Mouse (Mus musculus): ENCODE measurements around the gene Os9. TPM values are rescaled to one million over a fixed set of nuclear protein-coding genes. Genes with fewer than 3 reads are reported as not detected.

The Os9 gene
- total and polyA plus RNA-seq, 3 experiments: 55.4 to 126 (median 99.7) TPM

GRCm38 (mm10) chr10:127150471-127150872, 29.5 kb upstream of the Os9 start:
- no peaks in the 10 kb centered on the region for H3K36me3 ChIP-seq (replicated peaks)
- TF ChIP-seq GATA1 (IDR thresholded peaks at IDR 0.05; ENCODE audit: borderline replicate concordance, low read length) (no peak), TAL1 (conservative IDR thresholded peaks at IDR 0.05; ENCODE audit: low read depth, low read length) (no peak), POLR2AphosphoS5 (IDR thresholded peaks at IDR 0.05; ENCODE audit: insufficient replicate concordance, low read depth, low read length) (no peak), GATA2 (IDR thresholded peaks at IDR 0.05; ENCODE audit: borderline replicate concordance, low read depth, low read length) (no peak), CTCF (IDR thresholded peaks at IDR 0.05; ENCODE audit: low read depth, low read length) (no peak)
- no peak for ATAC-seq (ENCODE audit: extremely low read depth, insufficient number of reproducible peaks, low FRiP score, poor library complexity, severe bottlenecking)
- no peak for DNase-seq (ENCODE audit: low spot score)
- peaks cover 8% of the 10 kb centered on the region for H3K9me3 ChIP-seq (replicated peaks)
- H3K4me3 ChIP-seq (ENCODE audit: low read depth, low read length): no peak overlapping the region
- H3K4me1 ChIP-seq (ENCODE audit: insufficient read depth, low read depth, low read length): peaks cover 4% of the 10 kb centered on the region; the same call in 1 of the 2 replicates
- no peaks in the 10 kb centered on the region for H3K27me3 ChIP-seq (ENCODE audit: insufficient read depth, low read length)

- no peak for ATAC-seq (ENCODE audit: extremely low read depth, insufficient number of reproducible peaks, low FRiP score, poor library complexity, severe bottlenecking)
- H3K4me1 ChIP-seq (ENCODE audit: insufficient read depth, low read depth, low read length): peaks cover 9% of the 10 kb centered on the region; the same call in 1 of the 2 replicates
Observed at GRCm38 (mm10) chr10:127147135-127147534, 26.2 kb upstream of the Os9 start.

GRCm38 (mm10) chr10:127145303-127145702, 24.4 kb upstream of the Os9 start:
- Histone ChIP-seq H3K4me1 (ENCODE audit: insufficient read depth, low read depth, low read length) (peaks cover 13% of the 10 kb centered on the region; the same call in 1 of the 2 replicates), H3K9me3 (replicated peaks) (no peaks in the 10 kb centered on the region), H3K36me3 (replicated peaks) (no peaks in the 10 kb centered on the region), H3K4me3 (ENCODE audit: low read depth, low read length) (no peak overlapping the region), H3K27me3 (ENCODE audit: insufficient read depth, low read length) (no peaks in the 10 kb centered on the region; the same call in 1 of the 2 replicates)
- ATAC-seq (ENCODE audit: extremely low read depth, insufficient number of reproducible peaks, low FRiP score, poor library complexity, severe bottlenecking) (no peak), DNase-seq (ENCODE audit: low spot score) (no peak)
- TF ChIP-seq GATA1 (IDR thresholded peaks at IDR 0.05; ENCODE audit: borderline replicate concordance, low read length) (no peak), TAL1 (conservative IDR thresholded peaks at IDR 0.05; ENCODE audit: low read depth, low read length) (no peak), GATA2 (IDR thresholded peaks at IDR 0.05; ENCODE audit: borderline replicate concordance, low read depth, low read length) (no peak), POLR2AphosphoS5 (IDR thresholded peaks at IDR 0.05; ENCODE audit: insufficient replicate concordance, low read depth, low read length) (no peak)

More at GRCm38 (mm10) chr10:127147135-127147534, 26.2 kb upstream of the Os9 start:
- TF ChIP-seq CTCF (IDR thresholded peaks at IDR 0.05; ENCODE audit: low read depth, low read length) (no peak), POLR2AphosphoS5 (IDR thresholded peaks at IDR 0.05; ENCODE audit: insufficient replicate concordance, low read depth, low read length) (no peak), GATA1 (IDR thresholded peaks at IDR 0.05; ENCODE audit: borderline replicate concordance, low read length) (no peak), TAL1 (conservative IDR thresholded peaks at IDR 0.05; ENCODE audit: low read depth, low read length) (no peak), GATA2 (IDR thresholded peaks at IDR 0.05; ENCODE audit: borderline replicate concordance, low read depth, low read length) (no peak)
- H3K4me3 ChIP-seq (ENCODE audit: low read depth, low read length): no peak overlapping the region
- peaks cover under 1% of the 10 kb centered on the region for H3K9me3 ChIP-seq (replicated peaks)
- no peak for DNase-seq (ENCODE audit: low spot score)
- H3K36me3 ChIP-seq (replicated peaks): no peaks in the 10 kb centered on the region
- H3K27me3 ChIP-seq (ENCODE audit: insufficient read depth, low read length): no peaks in the 10 kb centered on the region

- no peak for DNase-seq (ENCODE audit: low spot score)
- Histone ChIP-seq H3K4me3 (ENCODE audit: low read depth, low read length) (no peak overlapping the region), H3K4me1 (ENCODE audit: insufficient read depth, low read depth, low read length) (peaks cover 13% of the 10 kb centered on the region; the same call in 1 of the 2 replicates), H3K27me3 (ENCODE audit: insufficient read depth, low read length) (no peaks in the 10 kb centered on the region; the same call in 1 of the 2 replicates), H3K36me3 (replicated peaks) (no peaks in the 10 kb centered on the region), H3K9me3 (replicated peaks) (no peaks in the 10 kb centered on the region)
- ATAC-seq (ENCODE audit: extremely low read depth, insufficient number of reproducible peaks, low FRiP score, poor library complexity, severe bottlenecking): no peak
- TF ChIP-seq GATA2 (IDR thresholded peaks at IDR 0.05; ENCODE audit: borderline replicate concordance, low read depth, low read length) (no peak), CTCF (IDR thresholded peaks at IDR 0.05; ENCODE audit: low read depth, low read length) (no peak), POLR2AphosphoS5 (IDR thresholded peaks at IDR 0.05; ENCODE audit: insufficient replicate concordance, low read depth, low read length) (no peak), TAL1 (conservative IDR thresholded peaks at IDR 0.05; ENCODE audit: low read depth, low read length) (no peak), GATA1 (IDR thresholded peaks at IDR 0.05; ENCODE audit: borderline replicate concordance, low read length) (no peak)
Observed at GRCm38 (mm10) chr10:127144536-127144935, 23.6 kb upstream of the Os9 start.

GRCm38 (mm10) chr10:127143228-127143627, 22.3 kb upstream of the Os9 start:
- H3K36me3 ChIP-seq (replicated peaks): no peaks in the 10 kb centered on the region
- DNase-seq (ENCODE audit: low spot score) (no peak), ATAC-seq (ENCODE audit: extremely low read depth, insufficient number of reproducible peaks, low FRiP score, poor library complexity, severe bottlenecking) (no peak)
- H3K4me1 ChIP-seq (ENCODE audit: insufficient read depth, low read depth, low read length): peaks cover 21% of the 10 kb centered on the region
- H3K4me3 ChIP-seq (ENCODE audit: low read depth, low read length): no peak overlapping the region
- no peaks in the 10 kb centered on the region; the same call in 1 of the 2 replicates for H3K27me3 ChIP-seq (ENCODE audit: insufficient read depth, low read length)
- TF ChIP-seq TAL1 (conservative IDR thresholded peaks at IDR 0.05; ENCODE audit: low read depth, low read length) (no peak), GATA2 (IDR thresholded peaks at IDR 0.05; ENCODE audit: borderline replicate concordance, low read depth, low read length) (no peak), CTCF (IDR thresholded peaks at IDR 0.05; ENCODE audit: low read depth, low read length) (no peak), POLR2AphosphoS5 (IDR thresholded peaks at IDR 0.05; ENCODE audit: insufficient replicate concordance, low read depth, low read length) (no peak), GATA1 (IDR thresholded peaks at IDR 0.05; ENCODE audit: borderline replicate concordance, low read length) (no peak)
- no peaks in the 10 kb centered on the region for H3K9me3 ChIP-seq (replicated peaks)

- DNase-seq (ENCODE audit: low spot score) (no peak), ATAC-seq (ENCODE audit: extremely low read depth, insufficient number of reproducible peaks, low FRiP score, poor library complexity, severe bottlenecking) (no peak)
- TF ChIP-seq GATA2 (IDR thresholded peaks at IDR 0.05; ENCODE audit: borderline replicate concordance, low read depth, low read length) (no peak), TAL1 (conservative IDR thresholded peaks at IDR 0.05; ENCODE audit: low read depth, low read length) (no peak), GATA1 (IDR thresholded peaks at IDR 0.05; ENCODE audit: borderline replicate concordance, low read length) (no peak), POLR2AphosphoS5 (IDR thresholded peaks at IDR 0.05; ENCODE audit: insufficient replicate concordance, low read depth, low read length) (no peak)
- peaks cover 35% of the 10 kb centered on the region for H3K4me1 ChIP-seq (ENCODE audit: insufficient read depth, low read depth, low read length)
- no peaks in the 10 kb centered on the region; the same call in 1 of the 2 replicates for H3K27me3 ChIP-seq (ENCODE audit: insufficient read depth, low read length)
- no peaks in the 10 kb centered on the region for H3K9me3 ChIP-seq (replicated peaks)
- no peak overlapping the region for H3K4me3 ChIP-seq (ENCODE audit: low read depth, low read length)
- H3K36me3 ChIP-seq (replicated peaks): no peaks in the 10 kb centered on the region
Observed at GRCm38 (mm10) chr10:127141500-127141899, 20.6 kb upstream of the Os9 start.
